Mouse (Mus musculus) frontal cortex, postnatal 10 days (tissue): ENCODE results near the gene Nos2.
"Not testable (repeated sequence)": the region's sequence is repeated elsewhere in the genome, so short reads cannot be mapped to it uniquely, and the experiment has no call there.

ENCODE experiments used
- DNase-seq, 2 experiments: peaks; one replicate each; pipeline ENCODE4 v3.0.0; 2022; ENCODE audit warnings: low spot score in 2 of 2, mixed read lengths in 1 of 2

Nos2 gene

GRCm38 (mm10) chr11:78989206-78989605 is 68.6 kb downstream of the Nos2 start:
- DNase-seq = not testable (repeated sequence)

GRCm38 (mm10) chr11:78990096-78990495 is 69.5 kb downstream of the Nos2 start:
- DNase-seq = no peak

DNA sequence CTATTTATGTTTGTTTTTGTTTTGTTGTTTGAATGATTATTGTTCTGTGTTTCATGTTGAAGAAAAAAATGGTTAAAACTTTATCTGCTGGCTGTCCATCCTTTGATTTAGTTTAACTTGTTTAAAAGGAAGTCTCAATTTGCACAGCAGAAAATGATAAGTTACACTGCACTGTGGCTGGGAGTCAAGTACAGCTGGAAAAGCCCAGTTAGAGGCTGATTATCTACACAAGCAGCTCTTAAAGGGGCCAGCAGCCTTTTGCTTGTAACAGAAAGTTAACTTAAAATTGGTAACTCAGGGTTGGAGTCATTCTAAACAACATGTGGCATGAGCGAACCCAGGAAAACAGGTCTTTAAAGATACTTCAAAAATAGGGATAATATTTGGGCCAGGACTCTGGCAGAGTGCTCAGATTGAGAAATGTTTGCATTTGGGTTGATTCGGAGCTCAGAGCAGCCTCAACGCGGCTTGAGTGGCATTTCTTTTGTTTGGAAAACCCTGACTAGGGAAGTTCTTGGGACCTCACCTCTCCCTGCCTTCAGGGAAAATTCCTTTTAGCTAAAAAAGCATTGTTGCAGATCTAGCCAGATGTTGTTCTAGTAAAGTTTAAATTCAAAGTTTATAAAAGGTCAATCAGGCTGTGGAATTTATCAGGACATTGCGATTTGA is 70.4 kb downstream of the Nos2 start:
- DNase-seq = not testable (repeated sequence)

DNA sequence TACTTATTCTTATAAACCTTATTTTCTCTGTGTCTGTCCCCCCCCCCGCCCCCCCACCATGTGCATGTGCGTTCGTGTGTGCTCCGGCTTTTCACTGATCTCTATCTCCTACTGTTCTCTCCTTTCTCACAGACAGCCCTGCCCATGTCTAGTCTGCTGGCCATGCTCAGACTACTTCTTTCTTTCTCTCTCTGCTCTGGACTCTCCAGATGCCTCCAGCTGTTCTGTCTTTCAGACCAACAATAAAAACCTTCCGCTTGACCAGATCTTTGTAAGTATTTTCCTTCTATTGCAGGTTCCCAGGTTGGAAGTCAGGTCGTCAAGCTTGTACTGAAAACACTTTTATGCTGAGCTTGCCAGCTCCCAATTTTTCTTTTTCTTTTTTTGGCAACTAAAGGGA is 78.5 kb downstream of the Nos2 start:
- no peak for DNase-seq

DNA sequence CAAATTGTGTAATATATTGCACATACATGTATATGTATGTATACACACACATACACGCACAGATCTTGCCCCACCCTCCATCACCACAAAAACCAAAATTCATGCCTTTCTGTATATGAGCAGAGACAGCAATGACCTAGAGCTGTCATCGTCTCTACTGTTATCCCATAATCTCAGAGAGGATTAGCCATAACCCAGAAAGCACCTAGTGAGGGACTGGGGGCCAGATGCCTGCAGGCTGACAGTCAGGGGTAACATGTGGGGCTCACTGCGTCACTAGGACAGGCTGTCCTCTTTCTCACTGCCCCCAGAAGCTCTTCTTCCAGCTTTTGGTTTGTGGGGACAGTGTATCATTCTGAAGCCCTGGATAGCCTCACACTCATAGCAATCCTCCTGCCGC is 81.3 kb downstream of the Nos2 start:
- DNase-seq = no peak

DNA sequence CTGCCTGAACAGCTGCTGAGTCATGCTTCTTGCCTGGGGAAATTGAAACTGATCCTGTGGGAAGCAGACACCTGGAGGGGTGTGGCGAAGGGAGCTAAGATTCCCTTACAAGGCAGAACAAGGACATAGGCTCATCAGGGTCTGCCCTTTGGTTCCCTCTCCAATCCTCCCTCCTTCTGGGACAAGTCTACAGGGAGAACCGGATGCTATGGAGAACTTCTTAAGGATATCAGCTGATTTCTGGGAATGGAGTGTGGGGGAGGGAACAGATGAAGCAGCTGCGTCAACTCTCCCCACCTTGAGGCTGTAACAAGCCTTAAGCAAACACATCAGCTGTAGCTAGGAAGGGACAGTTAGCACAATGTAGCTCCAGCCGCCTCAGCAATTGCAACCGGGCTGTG is 82.0 kb downstream of the Nos2 start:
- no peak for DNase-seq

- DNase-seq = no peak
These were observed 82.6 kb downstream of the Nos2 start for GRCm38 (mm10) chr11:79003053-79003768.

DNA sequence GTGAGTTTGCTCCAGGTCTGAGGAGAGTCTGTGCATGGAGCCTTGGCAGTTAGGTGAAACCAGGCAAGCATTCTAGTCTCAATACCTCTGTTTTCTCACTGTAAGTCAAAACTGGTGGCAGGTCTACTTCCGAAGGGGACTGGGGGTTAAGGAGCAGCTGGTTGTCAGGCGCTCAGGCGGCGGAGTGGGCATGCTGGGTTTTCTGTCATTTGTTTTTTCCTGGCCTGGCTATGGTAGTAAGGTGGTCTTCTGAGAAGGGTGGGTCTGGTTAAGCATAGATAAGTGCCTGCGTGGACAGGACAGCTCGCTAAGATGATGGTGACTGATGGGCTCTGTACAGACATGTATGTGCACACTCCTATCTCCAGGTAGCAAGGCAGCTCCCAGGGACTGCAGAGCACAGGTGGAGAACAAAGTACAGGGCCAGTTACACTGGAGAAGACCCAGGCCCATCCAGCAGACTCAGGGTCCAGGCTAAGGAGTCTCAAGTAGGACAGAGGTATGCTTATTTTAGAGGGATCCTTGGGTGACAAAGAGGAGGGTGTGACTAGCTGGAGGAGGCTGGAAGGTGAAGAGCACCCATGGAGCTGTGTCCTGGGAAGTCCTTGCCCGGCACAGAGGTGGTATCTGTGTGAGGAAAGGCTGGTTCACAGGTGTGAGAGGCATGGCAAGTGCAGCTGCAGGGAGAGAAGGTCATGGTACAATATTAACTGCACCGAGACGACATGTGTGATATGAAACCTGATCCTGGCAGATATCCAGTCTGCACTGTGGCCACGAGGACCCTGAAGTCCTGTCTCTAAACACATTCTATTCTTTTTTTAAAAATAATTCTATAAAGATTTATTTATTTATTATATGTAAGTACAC is 83.4 kb downstream of the Nos2 start:
- DNase-seq = no peak

DNA sequence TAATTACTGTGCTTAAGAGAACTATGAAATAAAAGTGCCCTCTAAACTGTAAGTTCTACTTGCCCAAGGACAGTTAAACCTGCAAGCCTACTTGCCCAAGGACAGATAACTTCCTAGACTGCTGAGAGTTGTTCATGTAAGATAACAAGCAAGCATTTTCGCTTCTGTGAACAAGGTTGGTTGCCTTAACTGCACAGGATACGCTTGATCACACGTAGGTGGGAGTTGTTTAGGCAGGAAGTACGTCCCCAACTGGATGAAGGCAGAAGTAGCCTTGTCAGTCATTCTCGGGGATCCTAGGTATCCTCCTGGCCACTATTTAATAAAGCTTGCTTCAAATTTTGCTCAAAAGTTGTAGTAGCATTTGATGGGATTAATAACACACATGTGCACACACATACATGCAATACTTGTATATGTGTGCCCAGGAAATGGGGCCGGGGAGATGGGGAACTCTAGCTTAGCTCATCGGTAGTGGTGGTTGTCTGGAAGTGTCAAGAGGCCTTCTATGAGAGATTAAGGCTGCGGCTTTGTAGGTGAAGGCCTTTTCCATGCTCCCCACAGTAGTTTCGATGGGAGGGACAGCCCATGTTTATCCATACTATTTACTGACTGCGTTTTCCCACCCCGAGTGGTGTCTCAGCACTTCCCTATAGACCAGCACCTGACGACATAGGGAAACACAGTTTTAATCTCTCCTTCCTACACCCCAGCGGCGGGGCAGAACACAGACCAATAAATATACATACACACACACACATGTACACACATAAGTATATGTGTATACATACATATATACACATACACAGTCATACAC is 85.2 kb downstream of the Nos2 start:
- DNase-seq = no peak

- DNase-seq = no peak
These were observed 85.8 kb downstream of the Nos2 start for GRCm38 (mm10) chr11:79006417-79006816.

- DNase-seq = not testable (repeated sequence)
These were observed 86.8 kb downstream of the Nos2 start for GRCm38 (mm10) chr11:79007356-79007755.

- no peak for DNase-seq
These were observed 87.6 kb downstream of the Nos2 start for GRCm38 (mm10) chr11:79008007-79008775.

GRCm38 (mm10) chr11:79008891-79009290 is 88.3 kb downstream of the Nos2 start:
- DNase-seq = no peak
